Mouse (Mus musculus): ENCODE measurements around the gene Abcb8.
"Not testable (repeated sequence)": the region's sequence is repeated elsewhere in the genome, so short reads cannot be mapped to it uniquely, and the experiment has no call there.

Abcb8 gene

DNA sequence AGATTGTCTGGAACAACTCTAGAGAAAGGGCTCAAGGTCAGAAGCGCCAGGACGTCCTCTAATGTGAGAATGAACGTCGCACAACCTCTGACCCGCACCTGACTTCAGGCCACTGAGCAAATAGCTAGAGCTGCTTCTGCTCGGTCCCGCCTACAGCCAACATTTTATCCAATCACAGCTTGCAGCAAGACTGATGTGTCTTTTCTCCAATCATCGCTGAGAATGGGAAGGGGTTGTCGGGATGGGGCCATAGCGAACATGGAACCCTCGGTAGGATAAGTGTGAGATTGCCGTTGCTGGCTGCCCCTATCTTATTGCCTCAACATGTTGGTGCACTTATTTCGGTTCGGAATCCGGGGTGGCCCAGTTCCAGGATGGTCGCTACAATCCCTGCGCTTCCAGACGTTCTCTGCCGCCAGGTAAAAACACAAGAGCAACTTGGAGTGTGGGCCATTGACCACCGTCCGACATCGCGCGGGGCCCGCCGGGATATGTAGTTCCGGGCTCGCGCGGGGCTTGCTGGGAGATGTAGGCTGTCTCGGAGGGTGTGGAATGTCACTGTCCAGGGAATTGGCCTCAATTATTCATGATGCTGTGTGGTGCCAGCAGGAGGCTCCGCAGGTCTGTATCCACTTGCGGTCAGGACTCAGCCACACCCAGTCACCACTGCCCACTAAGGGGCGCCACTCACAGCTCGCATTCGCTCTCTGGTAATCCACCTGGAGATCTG lies 867 bp downstream of the Abcb8 start:
- DNase-seq (ENCODE audit: low spot score in 2 of 2), result peak; percentile 79 to 92

DNA sequence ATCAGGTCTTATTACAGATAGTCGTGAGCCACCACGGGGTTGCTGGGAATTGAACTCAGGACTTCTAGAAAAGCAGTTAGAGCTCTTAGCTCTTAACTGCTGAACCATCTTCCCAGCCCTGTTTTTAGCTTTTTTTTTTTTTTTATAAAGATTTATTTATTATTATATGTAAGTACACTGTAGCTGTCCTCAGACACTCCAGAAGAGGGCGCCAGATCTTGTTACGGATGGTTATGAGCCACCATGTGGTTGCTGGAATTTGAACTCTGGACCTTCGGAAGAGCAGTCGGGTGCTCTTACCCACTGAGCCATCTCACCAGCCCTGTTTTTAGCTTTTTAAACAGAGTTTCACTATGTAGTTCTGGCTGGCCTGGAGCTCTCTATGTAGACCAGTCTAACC lies 2.8 kb downstream of the Abcb8 start:
- DNase-seq (ENCODE audit: low spot score in 2 of 2), result not testable (repeated sequence)

DNA sequence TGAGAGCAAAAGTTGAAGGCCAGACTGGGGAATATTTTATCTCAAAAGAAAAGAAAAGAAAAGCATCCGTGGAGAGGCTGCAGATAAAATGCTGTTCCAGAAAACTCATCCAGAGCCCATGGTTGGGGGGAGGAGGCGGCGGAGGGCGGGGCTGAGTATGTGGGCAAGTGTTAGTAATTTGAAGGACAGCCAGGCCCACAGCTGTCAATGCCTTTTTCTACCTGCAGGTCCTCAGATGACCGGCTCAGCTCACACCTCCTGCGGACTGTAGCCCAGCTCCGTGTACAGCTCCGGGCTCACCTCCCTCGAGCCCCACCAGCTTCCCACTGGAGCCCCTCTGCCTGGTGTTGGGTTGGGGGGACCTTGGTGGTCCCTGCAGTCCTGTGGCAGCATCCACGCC lies 6.2 kb downstream of the Abcb8 start:
- DNase-seq (ENCODE audit: low spot score in 2 of 2), result no peak

DNA sequence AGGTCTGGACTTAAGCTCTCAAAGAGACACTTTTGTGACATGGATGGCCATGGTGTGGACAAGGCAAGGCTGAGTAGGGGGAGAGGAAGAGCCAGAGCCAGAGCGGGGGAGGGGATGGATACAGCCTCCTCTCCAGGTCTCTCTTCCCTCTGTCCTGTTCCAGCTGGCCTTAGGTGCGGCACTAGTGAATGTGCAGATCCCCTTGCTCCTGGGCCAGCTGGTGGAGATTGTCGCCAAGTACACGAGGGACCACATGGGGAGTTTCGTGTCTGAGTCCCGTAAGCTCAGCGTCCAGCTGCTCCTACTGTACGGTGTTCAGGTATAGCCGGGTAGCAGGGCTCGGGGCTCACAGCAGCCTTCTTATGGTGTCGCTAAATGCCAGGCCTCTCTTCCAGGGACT lies 6.9 kb downstream of the Abcb8 start:
- no peak for DNase-seq (ENCODE audit: low spot score in 2 of 2)

GRCm38 (mm10) chr5:24400911-24401605 lies 7.6 kb downstream of the Abcb8 start:
- DNase-seq (ENCODE audit: low spot score in 2 of 2), result no peak

DNA sequence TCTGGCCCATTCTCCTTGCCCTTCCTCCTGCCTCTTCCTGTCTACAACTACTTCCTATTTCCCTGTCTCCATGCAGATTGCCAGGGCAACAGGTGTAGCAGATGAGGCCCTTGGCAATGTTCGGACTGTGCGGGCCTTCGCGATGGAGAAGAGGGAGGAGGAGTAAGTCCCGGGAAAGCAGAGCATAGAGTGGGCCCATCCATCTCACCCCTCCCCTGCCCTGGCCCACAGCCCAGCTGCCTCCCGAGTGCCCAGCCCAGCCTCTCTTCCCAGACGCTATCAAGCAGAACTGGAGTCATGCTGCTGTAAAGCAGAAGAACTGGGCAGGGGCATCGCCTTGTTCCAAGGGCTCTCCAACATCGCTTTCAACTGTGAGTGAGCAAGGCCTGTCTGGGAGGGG lies 8.5 kb downstream of the Abcb8 start:
- DNase-seq (ENCODE audit: low spot score in 2 of 2), result peak in 1 of 2 experiments; percentile 66

DNA sequence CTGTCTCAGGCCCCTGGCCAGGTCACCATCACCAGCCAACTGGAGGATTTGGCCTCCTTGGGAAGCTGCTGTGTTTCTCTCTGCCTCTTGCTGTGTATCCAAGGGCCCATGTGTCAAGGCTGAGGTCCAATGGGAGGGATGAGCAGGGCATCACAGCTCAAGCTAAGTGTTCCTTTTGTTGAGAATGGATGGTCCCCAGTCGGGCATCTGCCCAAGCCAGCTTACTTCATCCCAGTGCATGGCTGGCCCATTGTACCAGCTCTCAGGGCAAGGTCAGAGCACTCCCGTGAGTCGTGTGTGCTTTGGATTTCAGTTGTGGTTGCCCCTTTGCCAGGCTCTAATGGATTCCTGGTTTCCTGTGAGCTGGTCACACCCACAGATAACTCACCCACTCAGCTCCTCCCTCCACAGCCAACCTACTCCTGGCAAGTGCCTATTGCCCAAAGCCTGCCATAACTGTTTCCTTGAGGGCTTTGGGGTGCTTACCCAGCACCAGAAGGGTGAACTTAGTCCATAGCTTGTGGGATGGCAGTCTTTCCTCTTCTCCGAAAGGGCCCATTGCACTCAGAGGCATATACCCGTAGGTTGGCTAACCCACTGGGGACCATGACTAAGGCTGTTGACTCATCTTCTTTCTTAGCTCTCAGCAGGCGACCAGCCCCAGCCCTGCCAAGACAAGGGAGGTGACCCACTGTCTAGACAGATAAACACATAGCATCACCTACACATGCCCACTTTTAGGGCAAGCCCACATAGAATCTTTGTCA lies 11.3 kb downstream of the Abcb8 start:
- DNase-seq (ENCODE audit: low spot score in 2 of 2), result no peak

DNA sequence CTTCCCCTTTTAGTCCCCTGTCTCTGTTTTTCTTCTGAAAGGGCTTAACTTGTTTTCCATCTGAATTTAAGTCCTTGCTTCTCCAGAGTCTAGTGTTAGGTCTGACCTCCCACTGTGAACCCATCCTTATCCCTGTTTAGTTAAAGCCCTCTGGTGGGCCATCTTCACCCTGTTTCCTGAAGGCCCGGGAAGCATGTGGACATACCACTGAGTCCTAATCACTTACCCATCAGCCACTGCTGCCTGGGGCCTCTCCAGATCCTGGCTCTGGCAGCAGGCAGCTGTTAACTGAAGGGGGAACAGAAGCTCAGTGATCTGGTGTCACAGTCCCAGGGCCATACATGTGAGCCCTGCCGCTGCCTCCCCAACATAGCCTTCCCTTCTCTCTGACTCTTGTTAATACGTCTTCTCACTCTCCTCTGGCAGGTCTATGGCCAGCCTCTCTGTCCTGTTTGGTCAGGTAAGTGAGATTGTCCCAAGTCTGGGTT lies 12.0 kb downstream of the Abcb8 start:
- no peak for DNase-seq (ENCODE audit: low spot score in 2 of 2)

DNA sequence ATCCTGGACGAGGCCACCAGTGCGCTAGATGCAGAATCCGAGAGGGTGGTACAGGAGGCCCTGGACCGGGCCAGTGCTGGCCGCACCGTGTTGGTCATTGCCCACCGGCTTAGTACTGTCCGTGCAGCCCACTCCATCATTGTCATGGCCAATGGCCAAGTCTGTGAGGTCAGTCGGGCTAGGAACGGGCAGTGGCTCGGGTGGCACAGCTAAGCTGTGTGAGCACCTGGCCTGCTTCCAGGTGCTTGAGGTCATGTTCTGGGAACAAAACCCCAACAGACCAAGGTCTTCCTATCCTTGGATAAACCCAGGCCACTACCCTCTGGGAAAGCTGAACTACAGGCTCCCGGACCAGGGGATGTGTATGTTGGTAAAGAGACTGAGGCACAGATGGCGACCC lies 15.2 kb downstream of the Abcb8 start:
- DNase-seq (ENCODE audit: low spot score in 2 of 2), result no peak

DNA sequence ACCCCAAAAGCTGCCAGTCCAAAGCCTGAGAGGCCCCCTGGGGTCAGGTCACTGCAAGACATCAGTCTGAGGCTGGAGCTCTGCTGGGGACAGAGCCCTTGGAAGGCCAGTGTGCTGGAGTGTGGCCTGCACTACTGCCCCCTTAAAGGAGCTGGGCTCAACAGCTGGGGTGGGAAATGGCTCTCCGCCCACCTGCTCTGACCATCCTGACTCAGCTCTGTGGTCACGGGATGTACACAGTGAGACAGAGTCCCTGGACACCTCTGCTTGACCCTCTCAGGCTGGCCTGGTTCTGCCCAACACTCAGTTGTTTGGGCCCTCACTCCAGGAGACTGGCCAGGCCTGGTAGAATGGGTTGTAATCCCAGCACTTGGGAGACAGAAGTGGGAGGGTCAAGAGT lies 16.0 kb downstream of the Abcb8 start:
- DNase-seq (ENCODE audit: low spot score in 2 of 2), result no peak

DNA sequence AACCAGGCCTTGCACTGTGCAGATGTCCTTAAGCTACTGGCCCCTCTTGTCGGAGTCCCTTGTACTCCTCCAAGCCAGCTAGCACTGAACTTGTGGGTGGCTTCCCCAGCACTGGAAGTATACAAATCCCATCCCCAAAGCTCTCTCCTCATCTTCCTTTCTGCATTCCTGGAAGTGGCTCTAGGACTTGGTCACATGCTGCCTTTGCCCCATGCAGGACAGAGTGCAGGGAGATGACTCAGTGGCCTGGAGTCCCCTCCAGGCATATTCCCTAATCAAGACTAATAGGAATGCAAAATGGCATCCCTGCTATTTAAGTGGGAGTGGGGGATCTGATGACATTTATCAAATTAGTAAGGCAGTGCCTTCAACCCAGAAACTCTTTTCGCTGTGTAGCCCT lies 18.6 kb downstream of the Abcb8 start:
- no peak for DNase-seq (ENCODE audit: low spot score in 2 of 2)

DNA sequence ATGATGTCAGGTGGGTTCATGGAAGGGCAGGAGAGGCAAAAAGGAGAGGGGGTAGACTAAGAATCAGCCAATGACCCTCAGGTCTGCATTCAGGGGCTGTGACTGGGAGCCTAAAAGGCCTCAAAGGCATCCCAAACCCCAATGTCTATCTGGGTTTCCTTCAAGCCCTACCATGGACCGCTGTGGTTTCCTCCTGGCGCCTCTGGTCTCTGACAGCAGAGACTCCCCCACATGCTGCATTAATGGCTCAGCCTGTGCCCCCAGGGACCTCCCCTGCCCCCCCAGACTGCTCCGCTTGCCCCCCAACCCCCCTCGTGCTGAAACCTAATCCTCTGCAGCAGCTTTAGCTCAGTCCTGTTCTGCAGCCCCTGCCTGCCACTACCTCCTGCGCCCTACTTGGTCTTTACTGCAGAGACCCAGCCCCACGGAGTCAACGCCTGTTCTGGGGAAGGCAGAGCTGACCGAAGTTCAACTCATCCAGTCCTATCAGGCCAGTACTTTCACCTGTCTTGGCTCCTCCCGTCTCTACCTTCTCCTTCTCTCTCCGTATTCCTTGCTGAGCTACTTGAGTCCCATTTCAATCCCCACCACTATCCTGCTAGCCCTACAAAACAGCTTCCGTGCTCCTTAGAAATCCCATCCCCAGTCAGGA lies 19.7 kb downstream of the Abcb8 start, which contains the start of gene Asic3:
Gene Asic3, plus strand, starts transcription at position 351 of the 652 bp plus-strand sequence.
- no peak for DNase-seq (ENCODE audit: low spot score in 2 of 2)

DNA sequence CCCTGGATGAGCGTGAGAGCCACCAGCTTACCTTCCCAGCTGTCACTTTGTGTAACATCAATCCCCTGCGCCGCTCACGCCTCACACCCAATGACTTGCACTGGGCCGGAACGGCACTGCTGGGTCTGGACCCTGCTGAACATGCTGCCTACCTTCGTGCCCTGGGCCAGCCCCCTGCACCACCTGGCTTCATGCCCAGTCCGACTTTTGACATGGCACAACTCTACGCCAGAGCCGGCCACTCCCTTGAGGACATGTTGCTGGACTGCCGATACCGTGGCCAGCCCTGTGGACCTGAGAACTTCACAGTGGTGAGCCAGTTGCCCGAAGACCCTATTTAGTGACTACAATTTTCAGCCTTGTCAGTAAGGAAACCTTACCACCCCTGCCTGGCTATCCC lies 20.5 kb downstream of the Abcb8 start:
- DNase-seq (ENCODE audit: low spot score in 2 of 2), result no peak

DNA sequence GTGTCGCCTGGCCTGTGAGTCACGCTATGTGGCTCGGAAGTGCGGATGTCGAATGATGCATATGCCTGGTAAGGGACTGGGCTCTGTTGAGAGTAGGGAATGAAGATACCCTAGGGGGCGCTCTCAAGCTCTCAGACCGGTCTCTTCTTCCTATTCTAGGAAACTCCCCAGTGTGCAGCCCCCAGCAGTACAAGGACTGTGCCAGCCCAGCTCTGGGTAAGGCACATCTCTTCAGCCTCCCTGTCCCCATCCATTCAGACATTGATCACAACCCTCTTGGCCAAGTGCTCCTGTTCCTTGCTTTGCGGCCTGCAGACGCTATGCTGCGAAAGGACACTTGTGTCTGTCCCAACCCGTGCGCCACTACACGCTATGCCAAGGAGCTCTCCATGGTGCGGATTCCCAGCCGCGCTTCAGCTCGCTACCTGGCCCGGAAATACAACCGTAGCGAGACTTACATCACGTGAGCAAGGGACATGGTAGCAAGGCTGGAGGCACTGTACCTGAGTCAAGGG lies 22.8 kb downstream of the Abcb8 start:
- peak in 1 of 2 experiments; percentile 67 for DNase-seq (ENCODE audit: low spot score in 2 of 2)

DNA sequence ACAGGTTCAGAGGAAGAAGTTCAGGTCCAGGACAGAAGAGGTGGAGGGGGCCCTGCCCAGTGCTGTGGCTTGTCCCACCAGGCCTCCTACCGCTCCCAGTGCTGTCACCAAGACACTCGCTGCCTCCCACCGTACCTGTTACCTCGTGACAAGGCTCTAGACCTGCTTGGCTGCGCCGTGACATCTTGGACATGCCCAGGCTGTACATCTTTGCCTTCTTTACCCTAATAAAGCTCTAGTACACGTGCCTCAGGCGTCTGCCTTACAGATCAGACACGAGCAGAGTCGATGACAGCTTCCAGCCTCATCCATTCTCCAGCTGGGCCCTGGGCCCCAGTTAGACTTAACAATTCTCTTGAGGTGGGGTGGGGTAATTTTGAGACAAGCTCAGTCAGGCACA lies 24.1 kb downstream of the Abcb8 start:
- DNase-seq (ENCODE audit: low spot score in 2 of 2), result no peak

DNA sequence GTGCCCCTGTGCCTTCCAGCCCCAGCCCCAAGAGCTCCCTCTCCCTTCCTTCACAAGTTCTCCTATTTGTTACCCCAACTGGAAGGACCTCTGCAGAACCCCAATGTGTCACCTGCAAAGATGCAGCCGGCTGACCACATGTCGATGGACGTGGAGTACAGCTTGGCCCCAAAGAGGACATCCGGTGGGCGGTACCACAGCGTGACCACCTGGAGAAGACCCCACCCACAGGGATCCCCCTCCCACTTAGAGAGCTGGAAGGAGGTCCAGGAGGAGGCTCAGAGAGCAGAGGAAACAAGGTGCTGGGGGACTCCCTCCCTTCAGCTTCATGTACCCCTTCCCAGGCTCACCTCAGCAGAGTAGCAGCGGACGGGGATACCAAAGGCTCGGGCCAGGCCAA lies 26.9 kb downstream of the Abcb8 start:
- DNase-seq (ENCODE audit: low spot score in 2 of 2), result no peak

- peak; percentile 86 to 96 for DNase-seq (ENCODE audit: low spot score in 2 of 2)
These were observed 29.9 kb downstream of the Abcb8 start, which contains the start of the genes Cdk5 and Slc4a2 for GRCm38 (mm10) chr5:24423129-24424003. TSS of gene Cdk5 (minus strand) at chr5:24423530. TSS of gene Slc4a2 (plus strand) at chr5:24423837.

- no peak for DNase-seq (ENCODE audit: low spot score in 2 of 2)
These were observed 30.7 kb downstream of the Abcb8 start for GRCm38 (mm10) chr5:24424004-24424781.

- DNase-seq (ENCODE audit: low spot score in 2 of 2), result peak in 1 of 2 experiments; percentile 78
These were observed 31.5 kb downstream of the Abcb8 start for GRCm38 (mm10) chr5:24424861-24425411.

Data from cerebellum, postnatal 4 days (tissue).